Mouse (Mus musculus): ENCODE data around the gene Stk4.

The Stk4 gene

DNA sequence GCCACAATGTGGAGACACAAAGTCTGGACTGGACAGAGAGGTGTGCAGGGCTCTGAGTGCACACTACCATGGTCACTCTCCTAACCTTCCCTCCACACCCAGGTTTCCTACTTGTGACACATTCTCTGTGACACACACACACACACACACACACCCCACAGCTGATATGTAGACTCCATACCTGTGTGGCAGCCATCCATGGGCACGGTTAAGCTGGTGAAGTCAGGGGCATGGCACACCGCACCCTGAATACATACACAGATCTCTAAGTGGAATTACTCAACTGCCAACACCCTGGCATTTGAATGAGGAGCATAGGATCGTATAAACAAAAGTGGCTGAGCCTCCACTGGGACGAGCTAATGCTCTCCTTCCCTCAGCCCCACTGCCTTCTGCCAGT, 110.6 kb downstream of the Stk4 start:
- no peak for DNase-seq

- DNase-seq = no peak
Measured at GRCm38 (mm10) chr2:164182692-164183255, 112.7 kb downstream of the Stk4 start, which contains the start of gene Wfdc5. TSS of gene Wfdc5 (minus strand) at chr2:164182742.

- DNase-seq = no peak
Measured at GRCm38 (mm10) chr2:164183340-164183739, 113.2 kb downstream of the Stk4 start.

GRCm38 (mm10) chr2:164184145-164184719, 114.1 kb downstream of the Stk4 start:
- no peak for DNase-seq

GRCm38 (mm10) chr2:164188722-164189121, 118.6 kb downstream of the Stk4 start:
- DNase-seq = peak; percentile 34

GRCm38 (mm10) chr2:164190576-164190975, 120.5 kb downstream of the Stk4 start, which contains the start of gene Wfdc12:
TSS of gene Wfdc12 (minus strand) at chr2:164190608.
- DNase-seq = no peak

DNA sequence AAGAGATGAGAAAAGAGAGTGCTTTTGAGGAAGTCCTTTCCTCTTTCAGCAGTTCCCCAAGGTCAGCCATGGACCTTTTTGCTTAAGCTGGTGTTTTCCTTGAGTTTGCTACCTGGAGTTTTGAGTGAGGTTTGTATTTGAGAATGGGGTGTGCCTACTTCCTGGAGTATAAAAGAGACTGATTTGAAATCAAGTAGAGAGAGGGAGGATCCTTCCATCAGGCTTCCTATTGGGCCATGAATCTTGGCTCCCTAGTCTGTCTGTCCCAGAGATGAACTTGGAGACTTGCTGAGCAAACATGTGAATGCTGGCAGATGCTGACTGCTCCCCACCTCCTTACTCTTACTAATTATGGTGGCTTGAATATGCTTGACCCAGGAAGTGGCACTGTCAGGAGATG, 122.2 kb downstream of the Stk4 start:
- no peak for DNase-seq

DNA sequence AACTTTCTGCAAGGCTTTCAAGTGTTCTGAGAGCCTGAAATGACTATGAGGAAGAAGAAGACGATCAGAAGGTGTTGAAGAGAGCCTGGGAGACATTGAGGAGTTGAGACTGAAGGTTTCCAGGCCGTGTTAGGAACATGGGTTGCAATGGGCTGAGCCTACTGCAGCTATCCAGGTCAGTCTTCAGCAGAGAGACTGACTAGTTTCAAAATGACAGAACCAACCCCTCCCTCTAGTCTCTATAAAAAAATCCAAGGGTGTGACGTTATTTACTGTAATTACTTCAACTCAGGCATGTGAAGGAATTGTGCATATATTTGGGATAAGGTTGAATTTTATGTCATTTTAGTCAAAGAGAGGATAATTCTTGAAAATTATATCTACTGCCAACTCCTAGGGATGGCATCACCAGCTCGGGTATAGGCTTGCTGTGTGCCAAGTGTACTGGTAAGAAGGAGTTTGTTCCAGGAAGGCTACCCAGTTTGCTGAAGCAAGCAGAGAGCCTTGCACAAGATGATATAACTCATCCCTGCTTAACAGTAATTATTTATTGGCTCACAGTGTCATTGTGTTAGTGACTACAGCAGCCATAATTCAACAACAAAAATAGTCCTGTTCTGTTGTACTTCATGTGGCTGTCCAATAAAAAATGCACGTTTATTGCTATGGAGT, 125.0 kb downstream of the Stk4 start:
- no peak for DNase-seq

DNA sequence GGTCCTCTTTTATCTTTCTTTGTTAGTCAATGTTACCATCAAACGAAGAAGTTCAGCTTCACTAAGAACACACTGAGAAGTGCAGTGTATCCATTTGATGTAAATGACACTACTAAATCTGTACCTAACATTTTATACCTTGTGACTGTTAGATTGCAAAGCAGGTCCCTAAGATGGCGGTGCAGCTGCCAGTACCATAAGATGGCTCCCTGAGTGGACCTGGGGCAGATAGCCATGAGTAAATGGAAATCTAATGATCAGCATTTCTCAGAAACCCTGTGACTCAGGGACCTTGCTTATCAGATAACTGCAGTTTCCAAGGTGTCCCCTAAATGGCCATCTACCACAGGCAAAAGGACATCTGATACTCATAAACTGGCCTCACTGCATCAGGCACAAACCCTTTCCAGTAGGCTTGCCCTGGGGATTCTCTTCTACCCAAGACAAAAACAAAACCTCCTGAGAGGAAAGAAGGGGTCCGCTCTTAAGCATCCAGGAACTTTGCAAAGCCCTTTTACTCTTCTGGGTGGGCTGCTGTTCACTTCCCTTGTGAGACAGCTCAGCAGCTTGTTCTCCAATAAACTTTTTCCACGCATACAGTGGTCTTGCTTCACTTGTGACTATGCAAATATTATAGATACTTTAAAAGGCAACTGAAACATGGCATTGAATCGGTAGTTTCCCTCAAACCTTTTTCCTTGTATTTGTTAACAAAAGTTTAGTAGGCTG, 126.0 kb downstream of the Stk4 start:
- no peak for DNase-seq

GRCm38 (mm10) chr2:164196700-164196990, 126.5 kb downstream of the Stk4 start:
- DNase-seq = no peak

DNA sequence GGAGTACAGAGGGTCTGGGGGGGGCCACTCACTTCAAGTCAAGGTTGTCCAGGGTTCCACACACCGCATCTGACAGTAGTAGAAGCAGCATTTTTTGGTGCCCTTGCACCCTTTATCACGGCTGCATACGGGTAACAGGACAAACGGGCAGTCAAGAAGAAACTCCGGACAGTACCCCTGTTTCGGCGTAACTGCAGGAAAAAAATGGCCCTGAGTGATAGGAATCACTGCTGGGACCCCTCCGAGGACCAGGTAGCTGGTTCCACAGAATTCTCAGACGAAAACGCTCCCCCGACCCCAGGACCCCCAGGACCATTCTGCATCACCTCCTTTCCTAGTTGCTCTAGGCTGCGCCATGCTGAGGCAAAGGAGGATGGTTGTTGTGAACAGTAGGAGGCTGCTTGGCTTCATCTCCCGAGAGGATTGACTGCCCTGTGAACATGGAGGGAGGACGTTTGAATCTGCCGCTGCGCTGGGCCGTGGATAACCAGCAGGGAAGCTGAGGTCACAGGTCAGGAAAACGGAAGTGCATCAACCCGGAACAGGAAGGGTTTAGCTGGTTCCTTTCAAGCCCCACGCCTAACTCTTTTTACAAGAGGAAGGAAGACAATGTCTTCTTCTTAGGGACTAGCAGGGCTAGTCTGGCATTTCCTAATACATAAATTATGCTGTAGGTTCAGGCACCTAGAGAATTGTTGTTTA, 129.7 kb downstream of the Stk4 start, which contains the start of gene Wfdc15a:
Gene Wfdc15a (minus strand): TSS at position 505 of the 702 bp plus-strand sequence.
- DNase-seq = peak; percentile 4
